Mouse (Mus musculus): ENCODE data around the gene Tfap2e.

DNA sequence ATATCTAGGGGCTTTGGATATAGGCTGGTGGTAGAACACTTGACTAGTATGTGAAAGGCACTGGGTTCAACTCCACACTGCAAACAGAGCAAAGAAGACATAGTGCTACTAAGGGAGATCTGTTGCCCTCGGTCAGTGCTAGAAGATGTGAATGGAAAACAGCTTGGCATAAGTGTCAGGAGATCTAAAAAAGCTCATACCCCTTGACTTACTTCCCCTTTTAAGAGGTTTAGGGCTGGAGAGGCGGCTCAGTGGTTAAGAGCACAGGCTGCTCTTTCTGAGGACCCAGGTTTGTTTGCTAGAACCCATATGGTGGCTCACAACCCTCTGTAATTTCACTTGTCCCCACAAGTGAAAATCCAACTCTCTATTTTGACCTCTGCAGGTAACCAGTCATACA lies 23.4 kb upstream of the Tfap2e start:
- no peak for TF ChIP-seq CTCF (IDR thresholded peaks at IDR 0.05; ENCODE audit: borderline replicate concordance, control insufficient read depth, extremely low read depth, insufficient read depth, low read length, poor library complexity)
- TF ChIP-seq POLR2A (IDR thresholded peaks at IDR 0.05; ENCODE audit: control insufficient read depth, extremely low read depth, insufficient read depth, low read length, poor library complexity) = no peak

All from thymus, adult 2 months (tissue).